8 mouse cellular contexts compared by ENCODE assay signal in the genomic region with DNA sequence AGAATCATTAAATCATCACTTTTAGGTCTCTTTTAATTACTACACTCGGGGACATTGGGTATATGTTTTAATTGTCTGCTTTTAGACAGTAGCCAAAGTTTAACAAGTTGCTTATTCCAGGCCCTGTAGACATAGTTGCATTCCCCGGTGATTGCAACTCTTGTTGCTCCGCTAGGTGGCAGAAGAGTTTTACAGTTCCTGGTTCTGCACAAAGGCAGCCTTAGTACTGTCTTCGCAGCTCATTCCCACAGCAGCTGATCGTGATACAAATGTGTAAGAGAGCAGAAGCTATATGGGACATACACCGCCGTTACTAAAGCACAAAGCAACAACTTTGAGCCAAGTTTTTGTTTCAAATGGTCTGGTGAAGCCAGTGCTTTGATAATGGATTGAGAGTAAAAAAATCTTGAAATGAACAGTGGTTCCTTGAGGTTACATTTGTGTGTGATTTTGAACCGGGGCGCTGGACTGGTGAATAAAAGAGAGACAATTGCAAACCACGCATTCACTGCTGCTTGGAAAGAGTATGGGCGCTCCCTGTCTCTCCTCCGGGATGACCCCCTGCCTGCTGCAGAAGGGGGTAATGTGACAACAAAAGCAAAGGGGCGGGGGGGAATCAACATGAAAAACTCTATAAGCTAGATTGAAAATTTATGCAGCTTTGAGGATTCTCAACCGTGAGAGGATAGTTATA.
DNase-seq lines count a peak whose midpoint lies in the region; ATAC-seq and TF ChIP-seq lines count a peak whose summit lies in the region.

No protein-coding gene starts in this region.

- peak; percentile 86 for DNase-seq in brain, embryonic 18.5 days (ENCODE audit: low read depth, low spot score)
- peak; percentile 82 for DNase-seq in forebrain, embryonic 11.5 days (ENCODE audit: low spot score)
- DNase-seq in heart, postnatal 36 days = peak; percentile 21 to 36
- DNase-seq in layer of hippocampus, adult 11-12 months (ENCODE audit: low spot score) = peak; percentile 86
- peak; percentile 95 for DNase-seq in lung, embryonic 14.5 days
- peak; percentile 90 for DNase-seq in retina, embryonic 14.5 days (ENCODE audit: low spot score)
- DNase-seq in natural killer cell, adult 2 months (ENCODE audit: low spot score in 2 of 2) = no peak

- peak; percentile 39 for TF ChIP-seq CTCF in ES-Bruce4 (IDR thresholded peaks at IDR 0.05; ENCODE audit: low read depth, low read length)
- peak; percentile 91 for TF ChIP-seq CTCF in lung, embryonic 14.5 days (IDR thresholded peaks at IDR 0.05; ENCODE audit: low read depth)

- H3K4me2 ChIP-seq in forebrain, embryonic 11.5 days (ENCODE audit: low read depth, low read length, severe bottlenecking) = peak overlapping the region; percentile 43; the same call in 1 of the 2 replicates
- H3K4me2 ChIP-seq in lung, embryonic 14.5 days = peak overlapping the region; percentile 49

- H3K4me1 ChIP-seq in ES-Bruce4 (ENCODE audit: control insufficient read depth, insufficient read depth, low read length) = no peaks in the 10 kb centered on the region
- no peaks in the 10 kb centered on the region for H3K4me1 ChIP-seq in forebrain, embryonic 11.5 days (replicated peaks; ENCODE audit: control insufficient read depth, insufficient read depth, low read length)
- no peaks in the 10 kb centered on the region for H3K4me1 ChIP-seq in lung, embryonic 14.5 days (ENCODE audit: insufficient read depth)

- intact Hi-C loops in heart, postnatal 36 days (cut with DNase I) = no loop called here

- H3K4me3 ChIP-seq in ES-Bruce4 (ENCODE audit: low read depth, low read length) = no peak overlapping the region
- peak overlapping the region; percentile 14 for H3K4me3 ChIP-seq in forebrain, embryonic 11.5 days (ENCODE audit: low read depth, low read length)
- H3K4me3 ChIP-seq in lung, embryonic 14.5 days (ENCODE audit: low read depth, low read length) = no peak overlapping the region

- no peaks in the 10 kb centered on the region for H3K36me3 ChIP-seq in ES-Bruce4 (ENCODE audit: control insufficient read depth, insufficient read depth, low read length, poor library complexity, severe bottlenecking)
- H3K36me3 ChIP-seq in forebrain, embryonic 11.5 days (ENCODE audit: control insufficient read depth, insufficient read depth, low read length) = no peaks in the 10 kb centered on the region
- no peaks in the 10 kb centered on the region for H3K36me3 ChIP-seq in lung, embryonic 14.5 days (ENCODE audit: insufficient read depth)

- no peak overlapping the region for H3K27ac ChIP-seq in ES-Bruce4 (ENCODE audit: insufficient read depth, low read length)
- H3K27ac ChIP-seq in forebrain, embryonic 11.5 days (ENCODE audit: low read depth, low read length) = peak overlapping the region; percentile 18; the same call in 1 of the 2 replicates
- no peak overlapping the region for H3K27ac ChIP-seq in lung, embryonic 14.5 days (ENCODE audit: low read depth)

- TF ChIP-seq POLR2A in ES-Bruce4 (IDR thresholded peaks at IDR 0.05; ENCODE audit: insufficient read depth, low read length) = no peak

- WGBS in forebrain, embryonic 11.5 days = 18% methylated on average over 14 of the region's 14 CpGs
- WGBS in lung, embryonic 14.5 days = 21% methylated on average over 14 of the region's 14 CpGs

- H3K9me3 ChIP-seq in ES-Bruce4 (replicated peaks; ENCODE audit: control insufficient read depth, insufficient read depth, low read length, poor library complexity, severe bottlenecking) = no peaks in the 10 kb centered on the region
- H3K9me3 ChIP-seq in forebrain, embryonic 11.5 days (ENCODE audit: control insufficient read depth, low read length) = no peaks in the 10 kb centered on the region
- no peaks in the 10 kb centered on the region for H3K9me3 ChIP-seq in lung, embryonic 14.5 days (ENCODE audit: low read depth, low read length)

- peak; percentile 93 for ATAC-seq in forebrain, embryonic 11.5 days (replicated peaks; ENCODE audit: low FRiP score)
- peak; percentile 94 for ATAC-seq in lung, embryonic 14.5 days (ENCODE audit: insufficient read depth)

- no peak for TF ChIP-seq EP300 in ES-Bruce4 (IDR thresholded peaks at IDR 0.05; ENCODE audit: insufficient read depth, low read depth, low read length)

- H3K27me3 ChIP-seq in ES-Bruce4 (ENCODE audit: control insufficient read depth, insufficient read depth, low read length, poor library complexity, severe bottlenecking) = no peaks in the 10 kb centered on the region
- H3K27me3 ChIP-seq in forebrain, embryonic 11.5 days (ENCODE audit: control insufficient read depth, insufficient read depth, low read length) = no peaks in the 10 kb centered on the region
- no peaks in the 10 kb centered on the region for H3K27me3 ChIP-seq in lung, embryonic 14.5 days (ENCODE audit: insufficient read depth, low read length)

- H3K9ac ChIP-seq in ES-Bruce4 (ENCODE audit: low read depth, poor library complexity, severe bottlenecking) = no peak overlapping the region
- H3K9ac ChIP-seq in forebrain, embryonic 11.5 days (ENCODE audit: low read length) = peak overlapping the region; percentile 43
- H3K9ac ChIP-seq in lung, embryonic 14.5 days = no peak overlapping the region

Comparison
In these comparisons a context has a peak if more than half of its experiments do, and no peak if none do; other contexts are left out.
1. DNase-seq: peak in brain, embryonic 18.5 days (single experiment), forebrain, embryonic 11.5 days (single experiment), heart, postnatal 36 days (2 of 2), layer of hippocampus, adult 11-12 months (single experiment), lung, embryonic 14.5 days (single experiment) and retina, embryonic 14.5 days (single experiment); none in natural killer cell, adult 2 months (0 of 2).